Mouse (Mus musculus) layer of hippocampus, adult 18-20 months (tissue): ENCODE measurements around the gene Tmem213. TPM values are rescaled to one million over a fixed set of nuclear protein-coding genes. Genes with fewer than 3 reads are reported as not detected.
A peak's percentile ranks its signal among the peaks of the same experiment; 100 is the strongest.

ENCODE experiments used
- DNase-seq, 2 experiments: peaks; one replicate each; pipeline ENCODE4 v3.0.0; 2022; ENCODE audit warnings: low spot score in 2 of 2
- total RNA-seq, 2 experiments: library from RNA; stranded (reverse); gene quantifications; 2 replicates each; pipeline ENCODE4 v1.2.3; 2021

Gene Tmem213
- total RNA-seq, 2 experiments from 2014 or later = not detected

DNA sequence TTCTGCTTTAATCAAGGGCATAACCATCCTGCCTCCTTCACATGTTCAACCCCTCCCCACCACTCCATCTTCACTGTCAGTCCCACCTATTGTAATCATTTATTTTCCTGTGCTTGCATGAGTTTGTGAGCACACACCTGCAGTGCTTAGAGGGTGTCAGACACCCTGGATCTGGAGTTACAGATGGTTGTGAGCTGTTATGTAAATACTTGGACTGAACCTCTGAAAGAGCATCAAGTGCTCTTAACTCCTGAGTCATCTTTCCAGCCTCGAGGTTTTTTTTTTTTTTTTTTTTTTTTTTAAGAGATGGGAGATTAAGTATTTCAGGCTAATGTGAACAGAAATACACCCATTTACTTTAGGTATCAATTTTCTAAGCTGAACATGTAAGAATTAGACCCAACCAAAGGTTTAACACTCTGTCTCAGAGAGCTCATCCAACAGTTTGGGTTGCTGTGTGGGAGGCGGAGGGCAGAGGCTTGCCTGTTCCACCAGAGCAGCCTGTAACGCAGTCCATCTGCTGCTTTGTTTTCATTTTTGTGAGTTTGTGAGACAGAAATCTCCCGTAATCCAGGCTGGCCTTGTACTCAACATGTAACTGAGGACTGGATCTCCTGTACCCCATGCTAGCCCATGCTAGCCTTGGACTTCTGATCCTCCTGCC, 7.2 kb downstream of the Tmem213 start:
- peak; percentile 73 to 87 for DNase-seq

DNA sequence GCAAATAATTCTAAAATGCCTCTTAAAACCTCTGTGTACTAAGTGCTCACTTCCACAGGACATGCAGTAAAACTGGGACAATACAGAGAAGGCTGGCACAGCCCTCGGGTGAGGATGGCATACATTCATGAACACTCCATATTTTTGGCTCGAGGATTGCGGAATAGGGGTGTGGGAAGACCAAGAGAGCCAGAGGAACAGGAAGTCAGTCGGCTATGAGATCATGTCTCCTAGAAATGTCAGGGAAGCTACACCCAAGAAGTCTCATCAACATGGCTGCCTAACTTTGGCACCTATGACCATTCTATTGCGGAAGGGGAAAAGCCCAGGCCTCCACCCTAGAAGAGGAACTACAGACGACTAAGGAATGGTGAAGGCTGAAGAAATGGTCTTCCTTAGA, 9.3 kb downstream of the Tmem213 start:
- DNase-seq = no peak

DNA sequence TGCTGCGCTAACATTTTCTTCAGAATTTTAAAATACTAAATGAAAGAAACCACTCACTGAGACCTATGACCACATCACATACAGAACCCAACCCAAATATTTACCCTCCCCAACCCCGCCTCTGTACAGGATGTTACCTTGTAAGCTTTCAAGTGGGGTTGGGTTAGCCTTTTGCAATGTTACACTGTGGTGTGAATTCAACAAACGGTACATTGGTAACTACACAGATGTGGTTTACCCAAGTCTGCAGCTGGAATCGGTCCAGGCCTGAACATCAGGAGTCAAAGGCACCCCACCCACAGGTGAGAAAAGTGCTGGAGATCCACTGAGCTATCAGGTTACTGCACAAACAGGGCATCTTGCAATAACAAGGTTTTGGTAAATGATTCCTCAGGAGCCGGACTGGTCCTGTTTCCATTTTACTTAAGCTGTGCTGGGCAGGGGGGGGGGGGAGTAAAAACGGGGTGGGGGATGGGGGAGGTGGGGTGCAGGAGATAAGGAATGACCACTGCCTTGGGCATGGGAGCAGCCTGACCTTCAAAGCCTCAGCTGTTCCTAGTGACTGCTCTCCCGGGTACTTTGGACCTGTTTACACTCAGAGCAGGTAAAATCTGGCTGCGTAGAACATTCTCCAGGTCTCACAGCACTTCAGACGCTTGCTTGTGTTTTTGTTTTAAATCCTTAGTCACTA, 11.8 kb downstream of the Tmem213 start:
- DNase-seq = no peak

DNA sequence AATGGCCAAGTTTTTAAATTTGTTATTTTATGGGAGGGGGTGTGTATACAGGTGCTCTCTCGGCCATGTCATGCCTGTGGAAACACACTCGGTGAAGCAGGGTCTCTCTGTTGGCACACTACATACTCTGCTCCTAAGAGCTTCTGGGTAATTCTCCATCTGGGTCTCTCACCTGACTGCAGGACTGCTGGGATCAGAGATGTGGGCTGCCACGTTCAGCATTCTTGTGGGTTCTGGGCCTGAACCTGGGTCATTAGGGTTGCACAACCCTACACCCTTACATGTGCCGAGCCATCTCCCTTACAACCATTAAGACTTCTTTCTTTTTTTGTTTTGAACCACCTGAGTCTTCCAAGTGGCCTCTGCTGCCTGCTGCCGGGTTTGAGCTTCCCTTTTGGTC, 12.8 kb downstream of the Tmem213 start:
- no peak for DNase-seq

DNA sequence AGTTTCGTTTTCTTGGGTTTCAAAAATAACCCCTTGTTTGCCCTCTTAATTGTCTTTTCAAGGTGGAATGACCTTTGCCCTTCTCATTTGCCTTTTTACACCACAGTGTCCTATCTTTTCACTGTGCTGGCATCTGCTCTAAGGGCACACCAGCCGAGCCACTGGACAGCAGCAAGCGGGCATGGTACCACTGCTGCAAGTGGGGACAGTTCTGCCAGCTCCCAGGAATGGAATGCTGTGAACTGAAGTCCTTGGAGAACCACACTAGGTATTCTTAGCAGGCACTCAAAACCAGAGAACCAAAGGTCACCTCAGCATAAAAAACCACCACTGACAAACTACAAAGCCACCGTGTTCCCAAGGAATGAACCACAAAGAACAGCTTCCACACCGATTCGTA, 13.7 kb downstream of the Tmem213 start:
- DNase-seq = no peak

DNA sequence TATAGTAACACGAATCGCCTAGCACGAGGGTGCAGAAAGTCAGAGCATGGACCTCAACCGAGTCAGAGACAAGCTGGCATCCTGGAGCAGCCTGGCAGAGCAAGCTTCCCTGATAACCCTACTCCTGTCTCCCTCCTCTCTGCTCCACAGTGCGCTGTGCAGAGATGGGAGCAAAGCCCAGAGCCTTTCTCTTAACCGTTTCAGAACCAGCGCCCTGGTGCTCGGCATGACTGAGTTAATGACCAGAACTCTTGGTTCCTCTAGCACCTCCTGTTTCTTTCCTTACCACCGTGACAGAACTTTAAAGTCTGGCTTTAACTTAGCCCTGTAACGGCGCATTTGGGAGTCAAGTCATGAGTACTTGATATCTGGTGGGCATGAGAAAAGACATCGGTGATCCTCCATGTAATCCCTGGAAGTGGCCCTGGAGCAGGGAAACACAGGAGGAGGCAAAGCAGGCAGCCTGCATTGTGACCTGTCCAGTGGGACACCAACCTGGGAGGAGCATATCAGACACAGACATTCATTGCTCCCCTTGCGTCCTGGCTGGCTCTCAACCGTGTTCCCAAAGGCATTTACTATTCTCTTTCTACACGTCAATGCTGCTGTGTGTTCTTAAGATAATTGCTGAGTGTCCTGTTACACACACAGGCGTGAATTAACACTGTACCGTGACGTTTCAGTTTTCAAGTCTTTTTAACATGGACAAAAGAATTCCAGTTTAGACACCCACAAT, 14.6 kb downstream of the Tmem213 start:
- DNase-seq = no peak

DNA sequence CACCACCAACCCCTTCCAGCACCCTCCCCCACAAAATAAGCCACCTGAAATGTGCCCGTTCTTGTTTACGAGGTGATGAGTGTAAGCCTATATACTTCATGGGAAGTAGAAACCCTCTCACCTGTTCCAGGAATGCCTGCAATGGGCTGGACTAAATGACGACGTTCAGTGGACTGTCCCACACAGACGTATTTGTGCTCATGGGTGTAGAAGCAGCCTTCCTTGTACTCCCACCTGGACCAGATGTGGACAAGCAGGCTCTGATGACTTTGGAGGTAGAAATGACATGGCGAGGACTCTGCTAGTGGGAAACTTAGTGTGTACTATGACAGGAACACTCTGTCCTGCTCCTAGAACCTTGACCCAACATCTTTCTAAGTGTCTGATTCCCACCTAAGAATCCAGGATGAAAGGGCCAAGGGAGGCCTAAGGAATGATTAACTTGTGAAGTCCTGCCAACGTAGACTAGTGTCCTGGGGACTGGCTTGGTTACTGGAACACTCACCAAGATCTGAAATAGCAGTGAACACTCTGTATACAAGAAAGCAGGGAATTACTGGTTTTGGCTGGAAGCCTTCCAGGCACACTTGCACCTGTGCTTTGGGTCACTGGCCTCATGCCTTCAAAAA, 15.3 kb downstream of the Tmem213 start, which contains the start of gene Atp6v0a4:
Gene Atp6v0a4 (minus strand): TSS at position 380 of the 629 bp plus-strand sequence.
- no peak for DNase-seq

DNA sequence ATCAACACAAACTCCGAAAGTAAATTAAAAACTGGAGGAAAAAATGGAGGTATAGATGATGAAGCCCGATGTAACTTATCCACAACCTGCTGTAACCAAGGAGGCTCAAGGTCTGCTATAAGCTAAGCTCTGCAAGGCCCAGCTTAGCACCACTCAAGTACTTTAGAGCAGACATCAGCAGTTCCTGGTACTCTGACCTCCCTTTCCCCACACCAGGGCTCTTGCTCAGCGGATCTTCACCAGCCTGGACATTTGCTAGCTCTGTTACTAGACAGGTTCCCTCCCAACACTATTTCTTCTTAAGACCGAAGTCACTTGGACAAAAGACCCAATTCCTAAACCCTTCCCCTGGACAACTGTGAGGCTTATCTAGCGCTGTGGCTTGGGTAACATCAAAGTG, 15.8 kb downstream of the Tmem213 start:
- DNase-seq = no peak

DNA sequence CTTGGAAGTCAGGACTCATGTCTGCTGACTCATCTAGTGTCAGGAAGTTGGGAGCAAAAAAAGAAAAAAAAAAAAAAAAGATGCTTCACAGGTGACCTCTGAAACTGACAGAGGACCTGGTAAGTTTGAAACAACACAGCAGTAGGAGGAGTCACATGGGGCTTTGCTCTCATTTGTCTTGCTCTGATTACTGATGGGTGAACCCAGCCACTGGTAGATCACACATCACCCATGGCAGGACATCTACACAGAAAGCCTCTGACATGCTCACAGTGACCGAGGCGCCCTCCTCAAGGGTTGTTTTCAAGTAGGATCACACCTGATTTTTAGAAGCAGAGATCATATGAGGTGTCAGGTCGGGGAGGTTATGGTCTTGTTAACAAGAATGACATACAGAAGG, 16.4 kb downstream of the Tmem213 start:
- DNase-seq = no peak

DNA sequence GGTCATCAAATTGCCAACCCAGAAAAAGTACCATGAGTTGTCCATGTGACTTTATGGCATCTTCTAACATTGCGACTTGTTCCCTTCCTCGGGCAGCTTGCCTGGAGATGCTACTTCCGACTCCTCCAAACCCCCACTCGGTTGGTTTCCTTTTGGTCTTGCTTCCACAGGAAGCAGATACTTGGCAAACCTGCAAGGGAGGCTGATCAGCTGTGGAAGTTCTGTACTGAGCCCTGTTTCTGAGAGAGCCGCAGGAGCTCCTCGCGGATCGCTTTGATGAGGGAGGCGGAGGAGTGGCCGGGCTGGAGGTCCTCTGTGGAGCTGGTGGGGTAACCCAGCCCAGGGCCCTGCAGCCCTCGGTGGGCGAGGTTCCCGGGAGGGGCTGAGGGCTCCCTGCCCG, 19.1 kb downstream of the Tmem213 start:
- DNase-seq = no peak

DNA sequence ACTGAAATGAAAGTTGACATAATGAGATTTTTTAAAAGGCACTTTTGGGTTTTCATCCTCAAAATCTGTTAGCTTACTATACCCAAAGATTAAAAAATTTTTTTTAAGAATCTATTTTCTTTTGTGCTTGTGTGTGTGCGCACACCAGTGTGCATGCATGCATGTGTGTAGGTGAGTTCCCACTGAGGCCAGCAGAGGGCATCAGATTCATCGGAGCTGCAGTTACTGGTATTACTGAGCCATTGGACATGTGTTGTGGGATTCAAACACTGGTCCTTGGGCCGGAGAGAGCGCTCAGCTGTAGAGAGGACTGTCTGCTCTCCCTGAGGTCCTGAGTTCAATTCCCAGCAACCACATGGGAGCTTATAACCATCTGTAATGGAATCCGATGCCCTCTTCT, 20.8 kb downstream of the Tmem213 start:
- DNase-seq = no peak

DNA sequence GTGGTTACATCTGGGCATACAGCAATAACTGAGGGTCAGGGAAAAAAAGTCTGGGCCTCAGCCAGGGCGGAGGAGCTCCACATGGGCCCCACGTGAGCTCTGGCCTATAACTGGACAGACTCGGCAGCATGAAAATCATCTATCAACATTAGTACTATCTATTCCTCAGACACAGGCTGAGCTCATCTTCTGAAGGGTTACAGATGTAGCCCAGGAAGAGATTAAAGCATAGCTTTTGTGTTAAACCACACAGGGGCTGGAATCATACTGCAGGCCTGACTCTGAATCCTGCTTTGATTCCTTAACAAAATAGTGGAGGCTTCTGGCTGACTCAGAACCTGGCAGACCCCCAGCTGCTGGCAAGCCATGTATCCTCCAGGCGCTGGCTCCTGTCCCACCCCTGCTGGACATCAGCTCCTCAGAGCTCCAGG, 22.8 kb downstream of the Tmem213 start:
- no peak for DNase-seq

DNA sequence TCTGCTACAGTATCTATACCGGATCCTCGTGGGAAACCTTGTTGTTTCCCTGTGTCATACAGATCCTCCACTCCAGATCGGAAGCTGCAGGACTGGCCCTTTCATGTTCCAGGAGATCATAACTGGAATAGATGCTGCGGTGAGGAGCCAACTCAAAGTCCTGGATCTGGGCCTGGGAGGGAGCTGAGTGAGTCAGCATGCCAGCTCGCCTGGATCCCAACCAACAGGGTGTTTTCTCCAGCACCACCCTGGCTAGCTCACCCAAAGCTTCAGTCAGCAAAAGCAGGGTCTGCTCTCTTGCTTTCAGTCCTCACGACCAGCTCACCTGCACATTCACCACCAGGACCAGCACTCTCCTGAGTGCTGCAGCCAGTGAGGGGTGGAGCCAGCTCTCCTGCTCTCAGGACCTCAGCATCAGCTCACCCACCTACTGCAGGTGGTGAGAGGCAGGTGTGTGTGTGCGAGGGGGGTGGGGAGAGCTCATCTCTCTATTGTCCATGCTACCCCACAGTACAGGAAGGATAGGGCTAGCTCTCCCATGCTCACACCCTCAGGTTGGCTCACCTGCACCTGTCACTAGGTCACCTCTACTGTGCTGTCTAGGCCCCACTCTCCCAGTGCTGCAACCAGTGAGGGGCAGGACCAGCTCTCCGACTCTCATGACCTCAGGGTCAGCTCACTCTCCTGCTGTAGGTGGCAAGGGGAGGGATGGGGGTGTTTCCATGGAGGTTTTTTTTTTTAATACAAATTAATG, 25.9 kb downstream of the Tmem213 start:
- peak; percentile 75 to 84 for DNase-seq

DNA sequence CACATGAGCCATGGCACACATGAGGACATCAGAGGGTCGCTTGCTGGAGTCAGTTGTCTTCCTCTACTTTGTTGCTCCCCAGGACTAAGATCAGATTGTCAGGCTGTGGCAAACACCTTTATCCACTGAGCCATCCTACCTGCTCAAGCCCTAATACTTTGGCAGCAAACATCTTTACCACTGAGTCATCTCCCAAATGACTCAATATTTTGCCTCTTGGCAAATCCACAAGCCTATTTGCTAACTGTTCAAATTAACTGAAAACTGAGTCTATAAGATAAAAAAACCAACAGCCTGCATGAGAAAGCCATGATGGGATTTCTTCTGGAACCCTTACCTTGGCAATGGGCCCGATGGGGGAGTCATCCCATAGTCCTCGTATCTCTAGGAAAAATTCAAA, 30.0 kb downstream of the Tmem213 start:
- DNase-seq = no peak

DNA sequence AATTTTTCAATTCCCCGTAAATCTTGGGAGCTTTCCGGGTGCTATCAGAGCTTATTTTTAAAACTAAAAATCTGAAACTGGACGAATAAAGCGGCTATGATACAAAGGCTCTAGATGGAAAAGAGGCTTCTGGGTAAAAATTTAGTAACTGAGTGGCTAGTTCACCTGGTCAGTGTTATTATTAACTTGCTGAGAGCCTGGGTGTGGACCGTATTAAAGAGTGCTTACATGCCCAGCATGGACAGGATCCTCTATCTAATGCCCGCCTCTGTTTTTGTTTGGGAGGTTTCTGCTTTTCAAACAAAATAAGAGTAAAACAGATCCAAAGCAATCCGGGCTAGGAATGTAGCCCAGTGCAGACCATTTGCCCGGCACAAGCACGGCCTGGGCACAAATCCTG, 31.3 kb downstream of the Tmem213 start:
- DNase-seq = no peak

DNA sequence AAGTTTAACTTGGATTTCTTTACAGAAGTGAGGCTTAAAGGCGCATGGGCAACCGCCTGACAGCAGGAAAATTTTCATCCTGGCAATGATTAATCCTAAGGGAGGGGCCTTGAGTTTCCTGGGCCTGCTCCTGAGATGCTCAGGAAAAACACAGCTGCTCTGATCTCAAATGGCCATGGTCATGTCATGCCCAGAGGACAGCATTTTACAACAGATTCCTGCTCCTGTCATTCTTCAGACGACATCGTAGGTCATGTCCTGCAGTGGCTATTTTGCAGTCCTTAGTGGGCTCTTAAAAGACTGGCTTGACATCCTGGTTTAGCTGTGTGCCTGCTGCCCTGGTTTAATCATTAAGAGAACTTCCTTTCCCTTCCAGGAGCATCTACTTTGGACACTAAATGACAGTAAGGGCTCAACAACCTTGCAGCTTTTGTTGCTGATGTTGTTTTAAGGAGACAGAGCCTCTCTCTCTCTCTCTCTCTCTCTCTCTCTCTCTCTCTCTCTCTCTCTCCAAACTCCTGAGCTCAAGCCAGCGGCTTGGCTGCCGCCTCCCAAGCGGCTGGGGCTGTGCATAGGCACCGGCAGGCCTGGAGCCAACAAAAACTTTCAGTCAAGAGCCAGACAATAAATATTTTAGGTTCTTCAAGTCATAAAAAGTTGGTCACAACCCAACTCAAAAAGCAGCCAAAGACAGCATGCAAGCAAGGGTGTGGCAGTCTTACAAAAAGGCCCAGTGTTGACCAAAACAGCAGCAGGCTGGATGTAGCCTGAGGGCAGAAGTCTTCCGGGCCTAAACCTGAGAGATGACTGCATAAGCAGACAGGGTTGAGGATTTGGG, 35.3 kb downstream of the Tmem213 start:
- no peak for DNase-seq

DNA sequence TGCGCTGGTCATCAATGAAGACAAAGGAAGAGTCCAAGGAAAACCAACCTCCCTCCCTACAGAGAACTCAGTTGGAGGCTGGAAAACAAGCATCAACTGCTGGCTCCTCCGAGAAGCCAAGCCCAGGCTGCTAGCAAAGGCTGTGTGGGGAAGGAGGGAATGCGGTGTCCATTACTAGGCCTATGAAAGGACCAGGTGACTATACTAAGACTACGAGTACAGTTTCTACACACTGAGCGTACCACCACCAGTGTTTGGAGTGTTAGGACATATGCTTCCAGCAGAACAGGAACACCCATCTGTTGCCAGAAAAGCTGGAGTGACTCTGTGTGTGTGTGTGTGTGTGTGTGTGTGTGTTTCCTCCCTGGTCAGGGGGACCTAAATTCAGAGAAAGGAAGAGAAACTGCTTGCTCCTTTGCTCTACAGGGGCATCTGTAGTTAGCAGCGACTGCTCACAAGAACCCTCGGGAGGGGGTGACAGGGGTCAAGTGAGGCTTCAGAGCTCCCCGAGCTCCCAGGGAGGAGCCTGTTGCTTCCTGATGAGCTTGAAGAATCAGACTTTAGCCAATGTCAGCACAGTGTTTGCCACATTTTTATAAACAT, 36.5 kb downstream of the Tmem213 start:
- DNase-seq = peak in 1 of 2 experiments; percentile 72

DNA sequence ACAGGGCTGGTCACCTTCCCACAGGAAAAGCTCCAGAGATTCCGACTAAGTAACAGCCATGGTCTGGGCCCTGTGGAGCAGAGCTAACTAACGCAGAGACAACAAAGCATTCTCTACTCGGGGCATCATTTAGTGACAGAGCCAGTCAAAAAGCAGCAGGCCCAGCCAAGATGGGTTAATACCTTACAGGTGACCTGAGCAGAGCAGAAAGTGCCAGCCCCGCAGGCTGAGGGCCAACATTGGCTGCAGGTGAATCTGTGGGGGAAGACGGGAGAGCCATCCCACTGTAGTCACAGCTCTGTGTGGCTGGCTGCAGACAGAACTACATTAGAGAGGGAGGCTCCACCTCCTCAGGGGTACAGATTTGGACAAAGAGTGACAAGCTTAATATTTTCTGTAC, 38.2 kb downstream of the Tmem213 start:
- no peak for DNase-seq

DNA sequence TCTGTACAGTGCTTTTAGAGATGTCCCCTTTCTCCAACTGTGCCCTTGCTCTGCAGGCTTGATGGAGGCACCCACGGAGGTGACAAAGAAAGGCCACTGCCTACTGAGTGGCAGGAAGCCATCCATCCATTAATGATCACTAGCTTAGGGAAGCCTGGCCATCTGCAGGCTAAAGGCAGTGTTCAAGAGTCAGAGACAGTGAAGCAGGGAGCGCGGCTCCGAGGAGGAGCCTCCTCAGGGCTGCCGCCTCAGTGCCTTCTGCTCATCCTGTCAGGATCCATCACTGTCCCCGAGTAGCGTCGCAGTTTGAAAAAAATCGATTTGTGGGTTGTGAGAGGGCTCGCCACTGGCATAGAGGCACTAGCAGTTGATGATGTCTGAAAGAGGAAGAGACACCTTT, 39.6 kb downstream of the Tmem213 start:
- DNase-seq = no peak

DNA sequence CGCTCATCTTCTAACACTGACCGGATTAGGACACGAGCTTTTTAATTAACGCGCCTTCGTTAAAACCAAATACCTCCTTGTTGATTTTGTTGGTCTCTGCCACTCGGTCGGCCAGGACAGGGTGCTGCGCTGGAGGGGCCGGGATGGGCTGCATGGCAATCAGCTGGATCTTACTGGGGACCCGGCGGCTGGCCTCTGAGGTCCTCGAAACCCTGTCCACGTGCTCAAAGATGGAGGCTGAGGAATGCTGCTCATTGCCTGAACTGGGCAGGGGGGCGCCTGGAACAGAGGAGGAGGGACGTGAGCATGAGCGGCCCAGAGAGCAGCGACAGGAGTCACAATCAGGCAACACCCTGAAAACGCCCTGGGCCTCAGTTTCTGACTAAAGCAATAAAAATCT, 40.4 kb downstream of the Tmem213 start:
- no peak for DNase-seq
